Mouse (Mus musculus) adrenal gland, postnatal 36 days (tissue): ENCODE results near the gene Inka2. TPM values are rescaled to one million over a fixed set of nuclear protein-coding genes. Genes with fewer than 3 reads are reported as not detected.

ENCODE experiments used
- total RNA-seq, 2 experiments: library from RNA; stranded (reverse); gene quantifications; 2 replicates each; pipeline ENCODE4 v1.2.3; 2021

The Inka2 gene
- total RNA-seq, 2 experiments from 2014 or later, result 1.6 TPM

Other genes starting within 250 kb of the Inka2 start
- 10 to 100 TPM; 16.4 to 19.5 TPM for gene Ddx20, start 17.0 kb upstream of the Inka2 start, total RNA-seq
- gene Rap1a, start 96.7 kb downstream of the Inka2 start, total RNA-seq, result 100 to 1,000 TPM; 192 to 211 TPM
- under 1 TPM in 1 of 2 experiments, not detected in 1; 0.40 TPM for gene Adora3, start 166.3 kb downstream of the Inka2 start, total RNA-seq
- under 1 TPM in 1 of 2 experiments, not detected in 1; 0.33 TPM for gene Tmigd3, start 166.3 kb downstream of the Inka2 start, total RNA-seq
- under 1 TPM; 0.66 to 0.76 TPM for gene I830077J02Rik, start 228.1 kb downstream of the Inka2 start, total RNA-seq